Mouse (Mus musculus) heart, postnatal 25 days (tissue): ENCODE results near the gene Dnah12. TPM values are rescaled to one million over a fixed set of nuclear protein-coding genes. Genes with fewer than 3 reads are reported as not detected.

Experiments used
- microRNA-seq: library from miRNA; unstranded; fragments of <30 nt; microRNA quantifications from one replicate; pipeline ENCODE4 v1.2.0, GENCODE M21; 2022
- total RNA-seq, 2 experiments: library from RNA; stranded (reverse); gene quantifications; 2 replicates each; pipeline ENCODE4 v1.2.3; 2021

The Dnah12 gene
- total RNA-seq, 2 experiments from 2014 or later = 0.03 to 0.06 TPM

Small RNA genes lying within 50 kb of the gene (microRNA-seq; reads per million reads assigned to microRNA genes)
- 1.7 reads per million for gene Mir7672

Other genes starting within 250 kb of the Dnah12 start
- 100 to 1,000 TPM; 280 to 332 TPM for gene Slmap, start 158.3 kb upstream of the Dnah12 start, total RNA-seq
- gene Dennd6a, start 119.4 kb upstream of the Dnah12 start, total RNA-seq = 10 to 100 TPM; 15.9 to 16.8 TPM
- 10 to 100 TPM; 72.4 to 77.6 TPM for gene Arf4, start 55.2 kb upstream of the Dnah12 start, total RNA-seq
- gene Pde12, start 23.4 kb upstream of the Dnah12 start, total RNA-seq = 1 to 10 TPM; 4.5 to 4.6 TPM
- 10 to 100 TPM; 72.9 to 74.0 TPM for gene Asb14, start 201.3 kb downstream of the Dnah12 start, total RNA-seq